Mouse (Mus musculus) T-cell, adult 2 months (primary cell): Measurements from ENCODE around the gene Olfr136.

Experiments
- DNase-seq: peaks from one replicate; pipeline ENCODE4 v3.0.0; 2022; ENCODE audit warnings: low spot score

The Olfr136 gene

GRCm38 (mm10) chr17:38329531-38329930, at the start of gene Olfr136:
Olfr136 (plus strand) TSS chr17:38329831.
- DNase-seq, result no peak

GRCm38 (mm10) chr17:38307470-38307869, 22.2 kb upstream of the Olfr136 start, which contains the start of gene Olfr137:
Olfr137 (minus strand) TSS chr17:38307570.
- no peak for DNase-seq
